ENCODE assay signal across 21 mouse cellular contexts in the genomic region with DNA sequence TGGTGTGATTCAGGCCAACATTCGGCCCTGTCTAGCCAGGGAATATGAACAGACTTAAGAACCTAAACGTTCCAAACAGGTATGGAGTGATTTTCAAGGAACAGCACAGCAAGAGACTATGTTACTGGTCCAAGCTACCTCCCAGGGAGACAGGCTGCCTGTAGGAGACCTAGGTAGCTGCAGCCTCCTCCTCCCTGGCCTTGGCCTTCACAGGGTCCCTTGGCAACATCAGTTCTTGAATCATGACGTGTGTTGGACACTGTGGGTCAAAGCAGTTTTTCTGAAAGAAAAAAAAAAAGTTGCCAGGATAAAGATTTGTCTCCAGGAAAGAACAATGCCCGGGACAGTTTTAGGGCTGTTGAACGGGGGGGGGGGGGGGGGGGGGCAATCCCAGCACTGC. TPM values are rescaled to one million over a fixed set of nuclear protein-coding genes. Genes with fewer than 3 reads are reported as not detected.
"Had no signal": no experiment of that assay in that cellular context is flagged by ENCODE, and none has a peak within 500 bp of the region (broad histone marks: within the 10 kb centered on the region; RNA-seq: fewer than 3 reads in every experiment).

No protein-coding gene starts in this region.

- DNase-seq: lung, adult 18-20 months; lung, embryonic 14.5 days; lung, postnatal 10 days; lung, postnatal 4 days; midbrain, embryonic 14.5 days; retina, postnatal 1 day; right cerebral cortex, adult 18-20 months; right cerebral cortex, postnatal 25 days; right cerebral cortex, postnatal 4 days; spleen, adult 18-20 months; thymus, adult 18-20 months; thymus, postnatal 25 days; thymus, postnatal 4 days had no signal

- H3K9me3 ChIP-seq: midbrain, embryonic 10.5 days; midbrain, embryonic 12.5 days; neural tube, embryonic 13.5 days; neural tube, embryonic 15.5 days had no signal

- H3K4me3 ChIP-seq: midbrain, embryonic 10.5 days; midbrain, embryonic 12.5 days; myocyte; neural tube, embryonic 13.5 days; neural tube, embryonic 15.5 days had no signal

- ATAC-seq: midbrain, embryonic 16.5 days had no signal

- H3K4me2 ChIP-seq: lung, embryonic 14.5 days; midbrain, embryonic 12.5 days; neural tube, embryonic 13.5 days; neural tube, embryonic 15.5 days had no signal

- H3K9ac ChIP-seq: lung, embryonic 14.5 days; midbrain, embryonic 12.5 days; neural tube, embryonic 13.5 days; neural tube, embryonic 15.5 days had no signal

- H3K27me3 ChIP-seq: midbrain, embryonic 12.5 days; neural tube, embryonic 13.5 days; neural tube, embryonic 15.5 days had no signal

- H3K27ac ChIP-seq: midbrain, embryonic 10.5 days; midbrain, embryonic 12.5 days; neural tube, embryonic 13.5 days; neural tube, embryonic 15.5 days had no signal

- H3K4me1 ChIP-seq: midbrain, embryonic 10.5 days; midbrain, embryonic 12.5 days; neural tube, embryonic 13.5 days; neural tube, embryonic 15.5 days had no signal

RNA-seq across cellular contexts. Expression of a gene that starts 9.5 kb away (rescaled TPM):
- total RNA-seq: megakaryocyte-erythroid progenitor cell, adult 5-6 weeks had no signal

RNA-seq across cellular contexts. Expression of a gene that starts 56.1 kb away (rescaled TPM):
- total RNA-seq: megakaryocyte, adult 5-6 weeks; megakaryocyte-erythroid progenitor cell, adult 5-6 weeks had no signal
- polyA plus RNA-seq: myocyte had no signal

RNA-seq across cellular contexts. Expression of a gene that starts 57.8 kb away (rescaled TPM):
- total RNA-seq: megakaryocyte, adult 5-6 weeks; megakaryocyte-erythroid progenitor cell, adult 5-6 weeks had no signal
- polyA plus RNA-seq: myocyte had no signal
